In genomic region chr17:12988096-12988495, GRCm38 (mm10) we compare ENCODE assay signal across 9 mouse cellular contexts. TPM values are rescaled to one million over a fixed set of nuclear protein-coding genes. Genes with fewer than 3 reads are reported as not detected.
DNase-seq lines count a peak whose midpoint lies in the region; ATAC-seq and TF ChIP-seq lines count a peak whose summit lies in the region.
"Not testable (repeated sequence)": the region's sequence is repeated elsewhere in the genome, so short reads cannot be mapped to it uniquely, and the experiment has no call there.
"Had no signal": no experiment of that assay in that cellular context is flagged by ENCODE, and none has a peak within 500 bp of the region (broad histone marks: within the 10 kb centered on the region; RNA-seq: fewer than 3 reads in every experiment).

No protein-coding gene starts in this region.

- 0 out of 2 replicates have a peak overlapping the region, but pooled peaks have one; percentile 47 for H3K9ac ChIP-seq in CH12.LX (ENCODE audit: insufficient read depth, low read depth)
- H3K9ac ChIP-seq in liver, adult 2 months (ENCODE audit: low read depth, low read length): not testable (repeated sequence)

- CTCF ChIA-PET in Patski (lab: Charles Lee): not testable (repeated sequence)

- peaks cover 71% of the 10 kb centered on the region for H3K79me2 ChIP-seq in CH12.LX (replicated peaks; ENCODE audit: control insufficient read depth, extremely low read depth, insufficient read depth, poor library complexity, severe bottlenecking)
- peaks cover 17% of the 10 kb centered on the region; the same call in 1 of the 2 replicates for H3K79me2 ChIP-seq in liver, adult 2 months (ENCODE audit: control insufficient read depth, insufficient read depth, low read length)

- TF ChIP-seq POLR2A in CH12.LX (IDR thresholded peaks at IDR 0.05; ENCODE audit: low read depth, low read length); kidney, adult 2 months (IDR thresholded peaks at IDR 0.05; ENCODE audit: low read depth, low read length); liver, adult 2 months (IDR thresholded peaks at IDR 0.05; ENCODE audit: extremely low read depth, insufficient read depth, low read length): not testable (repeated sequence)

- POLR2A ChIA-PET in Patski (lab: Charles Lee): not testable (repeated sequence)

- not testable (repeated sequence) for H3K9me3 ChIP-seq in CH12.LX (replicated peaks; ENCODE audit: low read length)

- DNase-seq in 3T3-L1 (ENCODE audit: low read depth, low spot score): peak; percentile 44
- DNase-seq in CH12.LX (ENCODE audit: extremely low read depth): peak; percentile 32
- DNase-seq in Patski (ENCODE audit: low read depth, low spot score); gastrocnemius, adult 2 months: not testable (repeated sequence)
- peak; percentile 61 for DNase-seq in kidney, adult 2 months
- peak; percentile 46 for DNase-seq in liver, adult 2 months (ENCODE audit: extremely low read depth, low read depth, low spot score)
- DNase-seq in naive thymus-derived CD4-positive, alpha-beta T cell, adult 2 months (ENCODE audit: low read depth): peak; percentile 47
- peak; percentile 34 for DNase-seq in thymus, postnatal 25 days

- TF ChIP-seq CTCF in CH12.LX (conservative IDR thresholded peaks at IDR 0.05 in 1 of 2, IDR thresholded peaks at IDR 0.05 in 1 of 2; ENCODE audit: low read depth in 2 of 2, low read length in 2 of 2): peak in 1 of 2 experiments; percentile 48; a peak in 2 of 4 replicates
- TF ChIP-seq CTCF in Patski (IDR thresholded peaks at IDR 0.05): peak; percentile 43
- TF ChIP-seq CTCF in gastrocnemius, adult 2 months (IDR thresholded peaks at IDR 0.05): peak; percentile 23; the same call in 1 of the 2 replicates
- TF ChIP-seq CTCF in kidney, adult 2 months (conservative IDR thresholded peaks at IDR 0.05; ENCODE audit: insufficient read depth, insufficient read length, low read depth, low read length): peak; percentile 38
- not testable (repeated sequence) for TF ChIP-seq CTCF in liver, adult 2 months (IDR thresholded peaks at IDR 0.05; ENCODE audit: low read depth, low read length)

- dilution Hi-C loops in CH12.LX (cut with MboI; ENCODE audit: extremely low pct_ligation_motif_present, extremely low pct_unique_long_range_greater_than_20kb, low sequenced_read_pairs): not testable (repeated sequence)

- intact Hi-C loops in gastrocnemius, adult 2 months (cut with DNase I): not testable (repeated sequence)

- not testable (repeated sequence) for H3K4me2 ChIP-seq in CH12.LX (ENCODE audit: insufficient read depth, low read depth, poor library complexity, severe bottlenecking)

- TF ChIP-seq EP300 in CH12.LX (IDR thresholded peaks at IDR 0.05; ENCODE audit: low read length): not testable (repeated sequence)

- WGBS in kidney, adult 2 months: 85% methylated on average over 8 of the region's 8 CpGs
- WGBS in liver, adult 2 months: 84% methylated on average over 8 of the region's 8 CpGs

- in situ Hi-C loops in CH12.LX (cut with MboI; ENCODE audit: low pct_ligation_motif_present, low pct_unique_long_range_greater_than_20kb, low sequenced_read_pairs); Patski (cut with MboI; ENCODE audit: low pct_unique_long_range_greater_than_20kb): not testable (repeated sequence)

- not testable (repeated sequence) for H3K4me3 ChIP-seq in CH12.LX (replicated peaks in 1 of 3; ENCODE audit: low read depth in 2 of 3, low read length in 2 of 3, poor library complexity in 1 of 3); gastrocnemius, adult 2 months; kidney, adult 2 months (ENCODE audit: insufficient read depth, low read depth, low read length); liver, adult 2 months (ENCODE audit: insufficient read depth, low read depth, low read length)

- H3K27ac ChIP-seq in CH12.LX (ENCODE audit: insufficient read depth, low read depth); kidney, adult 2 months (ENCODE audit: insufficient read depth, low read depth, low read length); liver, adult 2 months (replicated peaks; ENCODE audit: insufficient read depth, low read depth, low read length): not testable (repeated sequence)
- peak overlapping the region; percentile 41; the same call in 1 of the 2 replicates for H3K27ac ChIP-seq in gastrocnemius, adult 2 months

- H3K4me1 ChIP-seq in CH12.LX (ENCODE audit: control insufficient read depth in 1 of 2, insufficient read depth in 2 of 2): peaks cover 0 to 24% of the 10 kb centered on the region in 2 experiments; a peak in 2 of 4 replicates
- not testable (repeated sequence) for H3K4me1 ChIP-seq in kidney, adult 2 months (ENCODE audit: control insufficient read depth, insufficient read depth, low read length); liver, adult 2 months (ENCODE audit: control insufficient read depth, insufficient read depth, low read length)

- H3K36me3 ChIP-seq in CH12.LX (replicated peaks in 1 of 2; ENCODE audit: control insufficient read depth in 1 of 2, insufficient read depth in 1 of 2, low read length in 1 of 2): peaks cover 8 to 41% of the 10 kb centered on the region in 2 experiments
- not testable (repeated sequence) for H3K36me3 ChIP-seq in kidney, adult 2 months (ENCODE audit: control insufficient read depth, insufficient read depth, low read length)
- peaks cover 15% of the 10 kb centered on the region for H3K36me3 ChIP-seq in liver, adult 2 months (ENCODE audit: control insufficient read depth, insufficient read depth, low read length)

- not testable (repeated sequence) for TF ChIP-seq RAD21 in CH12.LX (IDR thresholded peaks at IDR 0.05; ENCODE audit: low read depth, low read length)

- not testable (repeated sequence) for ATAC-seq in Patski

- H3K27me3 ChIP-seq in CH12.LX (replicated peaks); Patski; kidney, adult 2 months (replicated peaks; ENCODE audit: control insufficient read depth, insufficient read depth, low read length); liver, adult 2 months (ENCODE audit: control insufficient read depth, insufficient read depth, low read length): not testable (repeated sequence)

TF ChIP-seq in CH12.LX, 34 proteins besides CTCF, POLR2A, EP300 and RAD21:
- TF ChIP-seq MYC (IDR thresholded peaks at IDR 0.05; ENCODE audit: low read depth, low read length): 0 out of 2 replicates have a peak, but pooled peaks have one; percentile 25

RNA-seq across cellular contexts. Expression of gene Wtap, which starts 5.9 kb away (rescaled TPM):
- 54.1 and 70.0 TPM in 2 replicates for total RNA-seq in CH12.LX (2012; rRNA removed)
- 129 and 136 TPM in 2 replicates for total RNA-seq in CH12.LX (2014; rRNA removed)
- 88.9 and 119 TPM in 2 replicates for polyA plus RNA-seq in CH12.LX (2012; ENCODE audit: insufficient read length, low read depth)
- 80.5 TPM for polyA plus RNA-seq in Patski (2021)
- 10 to 100 TPM; 29.1 to 30.0 TPM for total RNA-seq in gastrocnemius, adult 2 months (2021)
- polyA plus RNA-seq in kidney, adult 2 months (2012; rRNA removed): 17.3 and 23.9 TPM in 2 replicates
- 32.0 and 32.6 TPM in 2 replicates for total RNA-seq in liver, adult 2 months (2014; rRNA removed)
- polyA plus RNA-seq in liver, adult 2 months (2012; rRNA removed): 7.8 and 7.9 TPM in 2 replicates

RNA-seq across cellular contexts. Expression of gene Sod2, which starts 18.6 kb away (rescaled TPM):
- total RNA-seq in CH12.LX (2012; rRNA removed) (72.1 and 75.6 TPM in 2 replicates), CH12.LX (2014; rRNA removed) (101 and 103 TPM in 2 replicates)
- polyA plus RNA-seq in CH12.LX (2012; ENCODE audit: insufficient read length, low read depth) (81.3 and 89.2 TPM in 2 replicates), Patski (2021) (164 TPM)
- 100 to 1,000 TPM; 383 to 534 TPM for total RNA-seq in gastrocnemius, adult 2 months (2021)
- 731 and 1,146 TPM in 2 replicates for polyA plus RNA-seq in kidney, adult 2 months (2012; rRNA removed)
- 169 and 338 TPM in 2 replicates for total RNA-seq in liver, adult 2 months (2014; rRNA removed)
- 593 and 597 TPM in 2 replicates for polyA plus RNA-seq in liver, adult 2 months (2012; rRNA removed)

RNA-seq across cellular contexts. Expression of gene Acat2, which starts 27.5 kb away (rescaled TPM):
- total RNA-seq in CH12.LX (2012; rRNA removed): 58.6 and 67.1 TPM in 2 replicates
- 115 and 128 TPM in 2 replicates for total RNA-seq in CH12.LX (2014; rRNA removed)
- polyA plus RNA-seq in CH12.LX (2012; ENCODE audit: insufficient read length, low read depth): 48.6 and 48.8 TPM in 2 replicates
- 40.8 TPM for polyA plus RNA-seq in Patski (2021)
- total RNA-seq in gastrocnemius, adult 2 months (2021): 1 to 10 TPM; 2.6 to 4.9 TPM
- 44.3 and 54.3 TPM in 2 replicates for polyA plus RNA-seq in kidney, adult 2 months (2012; rRNA removed)
- total RNA-seq in liver, adult 2 months (2014; rRNA removed): 75.1 and 75.7 TPM in 2 replicates
- 44.6 and 45.9 TPM in 2 replicates for polyA plus RNA-seq in liver, adult 2 months (2012; rRNA removed)

RNA-seq across cellular contexts. Expression of gene Acat3, which starts 47.7 kb away (rescaled TPM):
- total RNA-seq in CH12.LX (2012; rRNA removed): 12.7 and 14.7 TPM in 2 replicates
- 0.31 and 1.4 TPM in 2 replicates for total RNA-seq in CH12.LX (2014; rRNA removed)
- polyA plus RNA-seq in CH12.LX (2012; ENCODE audit: insufficient read length, low read depth): 0.77 and 1.00 TPM in 2 replicates
- 4.4 TPM for polyA plus RNA-seq in Patski (2021)
- not detected for total RNA-seq in gastrocnemius, adult 2 months (2021)
- polyA plus RNA-seq in kidney, adult 2 months (2012; rRNA removed): 8.4 and 10.3 TPM in 2 replicates
- 255 and 271 TPM in 2 replicates for total RNA-seq in liver, adult 2 months (2014; rRNA removed)
- 178 and 179 TPM in 2 replicates for polyA plus RNA-seq in liver, adult 2 months (2012; rRNA removed)
- total RNA-seq: heart, postnatal 10 days had no signal
